Mouse (Mus musculus) left cerebral cortex, postnatal 14 days (tissue): ENCODE measurements around the gene Ccdc24. TPM values are rescaled to one million over a fixed set of nuclear protein-coding genes. Genes with fewer than 3 reads are reported as not detected.
A peak's percentile ranks its signal among the peaks of the same experiment; 100 is the strongest.

Source experiments
- DNase-seq, 2 experiments: peaks; one replicate each; pipeline ENCODE4 v3.0.0; 2021 to 2022; ENCODE audit warnings: low spot score in 2 of 2, mixed read lengths in 1 of 2
- intact Hi-C: fragments of 180-260 bp; cut with DNase I; formaldehyde crosslinking; loops from one replicate; pipeline ENCODE4 v1.15.1; 2025
- total RNA-seq, 2 experiments: library from RNA; stranded (reverse); gene quantifications; 2 replicates each; pipeline ENCODE4 v1.2.3; 2021

The Ccdc24 gene
- total RNA-seq, 2 experiments from 2014 or later, result 2.1 to 2.8 TPM

DNA sequence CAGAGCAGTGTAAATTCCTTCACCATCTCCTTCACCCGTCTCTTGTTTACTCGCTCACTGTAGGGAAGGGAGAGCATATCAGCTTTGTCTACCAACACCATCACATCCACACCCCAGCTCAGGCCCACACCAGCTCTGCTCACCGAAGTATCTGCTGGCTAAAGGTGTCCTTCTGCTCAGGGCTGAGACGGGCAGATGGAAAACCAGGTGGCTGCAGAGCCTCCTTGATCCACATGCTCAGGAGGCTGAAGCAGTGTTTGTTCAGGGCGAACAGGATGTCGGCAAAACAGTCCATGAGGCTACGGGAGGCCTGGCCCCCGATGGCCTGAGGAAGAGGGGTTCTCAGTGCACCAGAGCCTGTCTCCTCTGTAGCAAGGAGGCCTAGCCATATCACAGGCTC lies 22.2 kb upstream of the Ccdc24 start:
- no peak for DNase-seq
- intact Hi-C loops, result no loop called here

DNA sequence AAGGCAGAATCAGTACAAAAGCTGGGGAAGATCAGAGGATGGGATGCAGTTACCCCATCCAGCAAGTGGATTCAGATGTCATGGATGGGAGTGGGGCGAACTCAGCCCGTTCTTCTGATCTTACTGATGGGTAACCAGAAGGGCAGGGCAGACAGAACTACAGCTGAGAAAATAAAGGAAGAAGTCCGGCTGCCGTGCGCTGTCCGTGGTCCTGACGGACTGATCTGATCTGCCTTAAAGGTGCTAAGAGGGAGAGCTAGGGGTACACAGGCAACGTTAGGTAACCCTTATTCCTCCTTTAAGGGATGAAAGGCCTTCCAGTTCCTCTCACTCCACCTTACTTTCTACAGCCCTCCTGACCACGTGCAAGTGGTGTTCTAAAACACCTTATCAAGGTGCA lies 21.0 kb upstream of the Ccdc24 start:
- intact Hi-C loops, result no loop called here
- no peak for DNase-seq

DNA sequence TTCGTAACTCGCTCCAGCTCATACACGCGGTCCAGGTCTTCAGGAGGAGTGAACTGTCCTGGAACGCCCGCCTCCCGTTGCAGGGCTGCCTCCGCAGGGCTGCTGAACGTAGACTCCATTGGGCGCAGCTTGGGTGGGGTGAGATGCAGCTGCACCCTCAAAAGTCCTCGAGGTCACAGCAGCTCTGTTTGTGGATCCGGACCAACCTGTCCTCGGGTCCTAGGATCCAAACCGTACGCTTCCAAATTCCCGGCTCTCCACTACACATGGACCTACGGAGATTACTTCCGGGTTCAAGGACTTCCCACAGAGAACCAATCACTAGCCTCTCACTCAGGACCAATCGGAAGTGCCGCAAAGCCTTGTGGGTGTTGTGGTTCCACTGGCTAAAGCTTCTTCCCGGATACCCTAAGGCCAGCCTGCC lies 19.4 kb upstream of the Ccdc24 start, which contains the start of gene Dph2:
Gene Dph2 (minus strand): TSS at position 295 of the 424 bp plus-strand sequence.
- intact Hi-C loops, result no loop called here
- DNase-seq, result peak; percentile 84 to 91

DNA sequence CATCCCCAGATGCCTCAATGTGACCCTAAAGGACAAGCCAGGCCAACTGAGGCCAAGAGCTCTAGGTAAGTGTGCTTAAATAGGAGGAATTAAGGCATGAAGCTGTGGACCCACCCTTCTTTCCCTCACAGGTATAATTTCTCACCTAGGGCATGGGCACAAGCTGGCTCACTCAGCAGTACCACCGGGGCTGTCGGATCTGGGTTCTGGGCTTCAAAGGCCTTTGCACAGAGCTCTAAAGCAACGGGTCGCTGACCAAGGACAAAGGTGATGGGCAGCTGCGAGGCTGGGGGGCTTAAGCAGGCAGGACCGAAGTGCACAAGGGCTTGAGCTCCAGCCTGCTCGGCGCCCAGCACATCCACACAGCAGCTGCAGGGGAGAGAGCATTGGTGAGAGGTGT lies 18.4 kb upstream of the Ccdc24 start:
- DNase-seq, result no peak
- intact Hi-C loops, result no loop called here

DNA sequence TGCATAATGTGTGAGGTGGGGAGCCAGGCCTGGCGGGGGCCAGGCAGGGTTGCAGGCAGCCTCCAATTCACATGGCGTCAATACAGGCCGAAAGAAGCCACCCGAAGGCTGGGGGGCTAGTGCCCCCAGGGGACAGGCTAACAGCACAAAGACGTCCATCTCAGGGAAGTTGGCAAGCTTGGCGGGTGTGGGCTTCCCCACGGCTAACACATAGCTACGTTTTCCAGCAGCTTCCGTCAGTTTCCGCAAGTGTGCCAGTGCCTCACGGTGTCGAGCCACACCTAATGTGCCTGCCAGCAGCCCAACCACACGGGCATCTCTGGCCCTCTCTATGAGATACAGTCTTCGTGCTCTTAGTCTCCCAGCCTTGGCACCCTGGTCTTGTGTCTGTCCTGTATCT lies 17.7 kb upstream of the Ccdc24 start:
- no peak for DNase-seq
- intact Hi-C loops, result no loop called here

DNA sequence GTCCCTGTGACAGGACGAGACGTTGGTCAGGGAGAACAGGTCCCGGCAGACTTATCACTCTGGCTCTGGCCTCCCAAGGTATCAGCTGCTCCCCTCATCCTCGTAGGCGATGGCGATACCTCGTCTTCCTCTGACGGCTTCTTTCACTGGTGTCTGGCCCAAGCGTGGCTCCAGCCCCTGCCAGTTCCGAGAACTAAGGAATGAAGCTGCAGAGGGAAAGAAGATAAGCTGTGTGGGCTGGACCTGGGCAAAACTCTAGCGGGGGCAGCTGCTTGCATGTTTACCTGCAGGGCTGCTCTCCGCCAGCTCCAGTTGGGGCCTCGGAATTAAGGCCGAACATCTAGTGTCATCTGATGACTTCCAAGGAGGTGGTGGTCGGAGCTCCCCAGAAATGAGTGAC lies 17.1 kb upstream of the Ccdc24 start:
- intact Hi-C loops, result no loop called here

DNA sequence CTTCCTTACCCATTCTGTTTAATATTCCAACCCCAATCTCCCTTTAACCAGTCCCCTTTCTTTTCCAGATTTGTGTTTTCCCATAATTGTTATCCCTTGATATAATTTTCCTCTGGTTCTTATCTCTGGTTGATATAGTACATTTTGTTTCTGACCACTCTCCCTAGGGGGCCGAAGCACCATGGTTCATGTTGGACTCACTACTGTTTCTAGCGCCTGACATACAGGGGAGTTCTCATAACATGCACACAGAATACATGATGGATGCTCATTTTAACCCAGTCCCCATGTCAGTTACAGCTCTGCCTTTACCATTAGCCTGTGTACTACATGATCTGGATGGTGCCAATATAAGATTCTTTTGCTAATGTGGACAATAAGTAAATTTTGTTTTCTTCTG lies 15.6 kb upstream of the Ccdc24 start:
- DNase-seq, result no peak
- intact Hi-C loops, result no loop called here

More for the DNA sequence above, 17.1 kb upstream of the Ccdc24 start:
- no peak for DNase-seq

DNA sequence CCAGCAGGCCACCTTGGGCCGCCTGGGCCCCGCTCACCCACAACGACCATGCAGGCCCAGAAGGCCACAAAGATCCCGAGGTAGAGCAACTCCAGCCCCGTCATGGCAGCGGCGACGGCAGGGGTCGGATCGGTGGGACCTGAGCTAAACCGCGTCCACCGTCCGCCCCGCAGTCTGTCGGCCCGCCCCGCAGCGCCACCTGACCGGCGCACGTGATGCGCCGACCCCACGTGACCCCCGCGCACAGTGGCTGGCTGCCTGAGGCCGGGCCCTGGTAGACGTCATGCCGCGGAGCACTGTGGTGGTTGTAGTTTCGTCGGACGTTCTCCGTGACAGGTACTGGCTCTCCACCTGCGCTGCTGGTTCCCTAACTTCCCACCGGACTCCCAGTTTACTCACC lies 14.8 kb upstream of the Ccdc24 start, which contains the start of gene Atp6v0b:
Gene Atp6v0b (minus strand): TSS at position 201 of the 400 bp plus-strand sequence.
- intact Hi-C loops, result no loop called here
- DNase-seq, result peak; percentile 96

DNA sequence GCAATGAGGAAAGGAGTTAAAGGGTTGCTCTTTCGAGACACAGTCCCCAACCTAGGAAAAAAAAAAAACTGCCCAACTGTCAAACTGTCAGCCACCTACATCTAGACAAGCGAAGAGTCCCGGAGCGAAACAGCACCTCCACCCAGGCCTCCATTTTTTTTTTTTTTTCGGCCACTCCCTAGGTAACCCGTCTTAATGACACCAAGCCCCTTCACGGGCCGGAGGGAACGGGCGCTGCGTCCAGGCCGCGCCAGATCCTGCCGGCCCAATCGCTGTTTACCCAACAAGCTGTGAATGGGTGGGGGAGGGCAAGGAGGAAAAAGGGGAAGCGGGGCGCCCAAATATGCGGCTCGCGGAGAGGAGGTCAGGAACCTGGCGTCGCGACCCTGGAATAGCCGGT lies 14.3 kb upstream of the Ccdc24 start:
- intact Hi-C loops, result no loop called here

DNA sequence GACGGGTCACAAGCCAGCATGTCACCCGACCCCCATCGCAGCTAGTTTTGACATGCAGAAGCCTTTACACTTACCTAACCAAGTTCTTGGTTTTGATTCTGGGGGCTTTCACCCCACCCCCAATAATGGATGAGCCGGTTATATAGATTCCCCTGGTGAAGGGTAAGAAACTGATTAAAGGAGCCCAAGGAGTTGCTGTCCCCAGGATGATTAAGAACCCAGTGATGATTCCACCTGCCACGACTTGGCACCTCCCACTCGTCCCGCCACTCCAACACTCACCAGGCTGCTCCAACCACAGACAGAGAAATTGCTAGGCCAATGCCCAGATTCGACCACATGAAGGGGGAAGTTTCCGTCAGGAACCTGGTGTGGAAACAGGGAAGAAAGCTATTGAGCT lies 13.6 kb upstream of the Ccdc24 start:
- intact Hi-C loops, result no loop called here
- no peak for DNase-seq

More for the DNA sequence above, 14.3 kb upstream of the Ccdc24 start:
- no peak for DNase-seq

DNA sequence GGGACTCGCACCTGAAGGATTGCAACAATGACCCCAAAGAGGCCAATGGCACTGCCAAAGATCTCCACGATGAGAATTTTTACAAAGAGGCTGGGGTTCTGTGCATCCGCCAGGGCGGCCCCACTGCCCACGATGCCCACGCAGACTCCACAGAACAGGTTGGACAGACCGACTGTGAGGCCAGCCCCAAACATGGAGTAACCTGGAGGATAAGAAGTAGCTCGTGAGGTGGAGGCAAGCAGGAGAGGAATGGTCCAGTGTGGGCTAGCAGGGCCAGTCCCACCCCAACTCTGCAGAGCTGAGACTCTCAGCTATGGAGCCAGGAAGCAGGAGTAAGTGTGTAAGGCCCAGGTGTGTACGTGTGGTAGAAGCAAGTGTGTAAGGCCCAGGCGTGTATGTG lies 12.7 kb upstream of the Ccdc24 start:
- DNase-seq, result no peak
- intact Hi-C loops, result no loop called here

DNA sequence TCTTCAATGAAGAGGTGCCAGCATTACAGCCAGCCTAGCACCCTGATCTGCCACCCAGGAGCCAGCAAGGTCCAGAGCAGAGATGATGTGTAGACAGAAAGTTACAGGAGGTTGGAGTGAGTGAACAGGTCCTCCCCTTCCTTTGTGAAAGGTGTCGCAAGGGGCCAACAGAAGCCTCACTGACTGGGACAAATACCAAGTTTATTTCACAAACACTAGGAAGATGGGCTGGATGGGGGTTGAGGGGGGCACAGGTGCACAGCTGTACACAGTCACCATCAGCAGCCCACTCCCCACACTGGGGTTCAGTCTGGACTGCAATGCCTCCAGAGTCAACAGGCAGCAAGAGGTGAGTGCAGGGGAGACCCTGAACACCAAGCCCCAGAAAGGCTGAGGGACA lies 11.8 kb upstream of the Ccdc24 start:
- DNase-seq, result no peak
- intact Hi-C loops, result no loop called here

DNA sequence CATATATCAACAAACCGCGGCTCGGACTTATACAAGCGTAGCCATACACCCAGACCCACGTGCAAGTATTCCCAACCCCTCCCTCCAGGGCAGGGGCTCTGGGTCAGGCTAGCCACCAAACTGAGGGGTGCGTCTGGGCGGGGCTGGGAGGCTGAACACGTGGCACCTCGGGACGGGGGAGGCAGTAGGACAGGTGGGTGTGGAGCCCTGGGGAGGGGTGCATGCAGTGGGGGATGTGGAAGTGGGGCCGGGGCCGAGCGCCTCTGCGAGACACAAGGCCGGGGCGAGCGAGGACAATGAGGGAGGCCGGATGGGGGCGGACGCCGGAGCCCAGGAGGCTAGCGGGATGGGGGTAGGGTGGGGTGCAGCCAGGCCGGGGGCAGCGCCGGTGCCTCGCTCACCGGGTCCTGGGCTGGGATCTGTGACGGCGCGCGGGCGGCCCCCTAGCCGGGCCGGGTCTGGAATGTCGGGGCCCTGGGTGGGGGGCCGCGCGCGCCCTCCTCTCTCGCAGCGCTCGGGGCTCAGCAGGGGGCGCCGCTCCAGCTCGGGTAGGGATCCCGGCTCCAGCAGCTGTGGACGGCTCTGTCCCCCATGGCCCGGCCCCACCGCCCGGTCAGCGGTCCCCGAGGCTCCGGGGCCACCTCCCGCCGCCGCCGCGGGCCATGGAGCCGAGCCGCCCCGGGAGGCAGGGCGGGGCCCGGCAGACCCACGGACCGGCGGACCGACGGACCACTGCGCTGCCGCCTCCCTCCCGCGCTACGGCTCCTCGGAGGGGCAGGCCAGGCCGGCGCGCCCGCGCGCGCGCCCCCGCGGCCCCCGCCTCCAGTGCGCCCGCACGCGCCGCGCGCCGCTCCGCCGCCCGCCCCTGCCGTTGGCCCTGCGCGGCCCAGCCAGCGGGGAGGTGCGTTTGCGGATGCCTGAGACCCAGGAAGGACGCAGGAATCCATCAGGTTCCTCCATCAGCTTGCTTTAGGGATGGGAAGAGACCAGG lies 10.6 kb upstream of the Ccdc24 start, which contains the start of gene B4galt2:
Gene B4galt2 (minus strand): TSS at position 787 of the 991 bp plus-strand sequence.
- intact Hi-C loops, result no loop called here
- DNase-seq, result peak in 1 of 2 experiments; percentile 71

DNA sequence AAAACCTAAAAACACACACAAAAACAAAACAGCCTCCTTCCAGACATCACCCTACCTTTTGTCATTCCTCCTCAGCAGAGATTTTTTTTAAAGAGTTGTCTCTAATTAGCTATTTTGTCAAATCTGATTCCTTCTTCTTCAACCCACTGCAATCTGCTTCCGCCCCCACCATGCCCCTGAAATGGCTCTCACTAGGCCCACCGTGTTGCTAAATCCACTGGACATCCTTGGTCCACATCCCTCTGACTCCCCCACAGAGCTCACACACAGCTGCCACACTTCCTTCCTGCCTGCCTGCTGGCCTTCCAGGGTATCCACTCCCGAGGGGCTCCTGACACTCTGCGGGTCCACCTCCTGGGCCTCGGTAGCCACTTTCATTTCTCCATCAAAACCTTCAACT lies 6.3 kb upstream of the Ccdc24 start:
- DNase-seq, result no peak
- intact Hi-C loops, result no loop called here

DNA sequence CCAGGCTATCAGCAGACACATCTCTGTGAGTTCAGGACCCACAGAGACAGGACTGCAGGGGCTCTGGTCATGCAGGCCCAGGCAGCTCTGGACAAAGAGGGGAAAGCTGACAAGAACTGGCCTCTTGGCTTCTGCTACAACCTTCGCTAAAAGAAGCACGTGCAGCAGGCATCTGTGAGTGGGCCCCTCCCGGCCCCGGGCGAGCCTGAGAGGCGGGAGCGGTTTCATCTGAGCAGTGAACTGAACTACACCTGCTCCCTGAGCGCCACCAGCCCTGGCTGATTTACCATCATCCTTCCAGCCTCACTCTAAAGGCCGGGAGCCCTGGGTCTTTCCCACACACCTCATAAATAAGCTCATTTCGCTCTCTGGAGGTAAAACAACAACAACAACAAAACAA lies 5.9 kb upstream of the Ccdc24 start:
- intact Hi-C loops, result no loop called here
- DNase-seq, result no peak

DNA sequence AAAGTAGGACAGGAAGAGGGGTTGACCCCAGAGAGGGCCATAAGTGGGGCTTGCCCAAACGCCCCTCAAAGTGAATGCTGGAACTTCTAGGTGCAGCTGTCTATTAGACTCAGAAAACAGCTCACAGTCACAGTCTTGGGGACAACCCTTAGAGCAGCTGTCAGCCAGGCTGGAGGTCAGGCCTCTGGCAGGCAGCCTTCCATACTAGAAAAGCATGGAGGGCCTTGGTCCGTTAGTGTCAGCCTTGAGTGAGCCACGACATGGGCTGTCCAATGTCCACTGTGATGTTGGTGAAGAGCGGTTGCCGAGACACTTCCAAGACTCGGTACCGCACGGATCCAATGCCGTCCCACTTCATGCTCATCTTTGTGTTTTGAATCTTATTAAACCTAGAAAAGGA lies 1.3 kb upstream of the Ccdc24 start:
- intact Hi-C loops, result no loop called here
- no peak for DNase-seq

DNA sequence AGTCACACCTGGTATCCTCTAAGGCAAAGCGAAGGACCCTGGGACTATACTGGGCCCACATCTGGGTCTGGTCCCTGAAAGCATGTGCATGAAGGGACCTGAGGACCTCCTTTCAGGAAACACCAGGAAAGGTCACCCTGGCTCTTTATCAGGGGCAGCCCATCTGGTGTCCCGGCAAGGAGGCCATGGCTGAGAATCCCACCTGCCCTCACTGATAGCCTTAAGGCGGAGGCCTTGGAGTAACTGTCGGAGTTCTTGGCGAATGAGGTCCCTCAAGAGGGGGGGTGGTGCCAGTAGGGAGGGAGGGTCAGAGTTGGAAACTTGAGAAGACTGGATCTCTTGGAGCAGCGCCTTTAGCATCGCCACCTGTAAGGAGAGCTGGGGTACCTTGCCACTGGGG lies 570 bp downstream of the Ccdc24 start:
- DNase-seq, result no peak
- intact Hi-C loops, result no loop called here

DNA sequence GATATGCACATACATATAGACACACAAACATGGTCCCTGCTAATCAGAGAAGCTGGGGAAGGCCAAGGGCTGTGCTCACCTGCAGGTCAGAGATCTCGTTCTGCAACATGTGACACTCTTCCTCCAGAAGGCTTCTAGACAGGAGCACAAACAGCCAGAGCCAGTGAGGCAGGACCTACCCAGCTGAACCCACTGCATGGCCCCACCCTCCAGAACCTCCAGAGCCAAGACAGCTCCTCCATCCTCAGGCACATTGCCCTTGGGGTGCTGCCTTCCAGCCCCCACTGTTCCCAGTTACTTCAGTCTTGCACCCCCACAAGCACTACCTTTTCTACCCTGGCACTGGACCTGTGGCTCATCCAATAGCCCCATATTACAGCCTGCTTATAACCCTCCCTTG lies 1.9 kb downstream of the Ccdc24 start:
- no peak for DNase-seq
- intact Hi-C loops, result no loop called here

DNA sequence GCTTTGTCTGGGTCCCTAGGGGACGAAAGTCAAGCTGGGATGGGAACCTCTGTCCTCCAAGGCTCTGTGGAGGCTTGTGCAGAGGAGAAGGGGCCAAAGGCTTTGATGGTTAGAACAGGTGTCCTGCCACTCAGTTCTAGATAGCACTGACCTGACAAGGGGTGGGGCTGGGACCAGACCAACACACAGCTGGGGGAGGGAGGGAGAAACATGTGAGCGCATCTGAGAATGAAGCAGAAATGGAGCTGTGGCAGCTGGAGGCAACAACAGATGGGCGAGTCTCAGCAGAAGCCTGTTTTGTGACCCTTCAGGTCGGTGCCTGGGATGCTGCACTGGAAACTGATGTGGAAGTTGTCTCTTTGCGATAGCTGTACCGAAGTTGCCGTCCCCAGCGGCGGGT lies 3.0 kb downstream of the Ccdc24 start:
- no peak for DNase-seq
- intact Hi-C loops, result loop anchor here (5.0 kb wide), 1 partner anchor 42 kb away; no protein-coding TSS in a partner anchor

DNA sequence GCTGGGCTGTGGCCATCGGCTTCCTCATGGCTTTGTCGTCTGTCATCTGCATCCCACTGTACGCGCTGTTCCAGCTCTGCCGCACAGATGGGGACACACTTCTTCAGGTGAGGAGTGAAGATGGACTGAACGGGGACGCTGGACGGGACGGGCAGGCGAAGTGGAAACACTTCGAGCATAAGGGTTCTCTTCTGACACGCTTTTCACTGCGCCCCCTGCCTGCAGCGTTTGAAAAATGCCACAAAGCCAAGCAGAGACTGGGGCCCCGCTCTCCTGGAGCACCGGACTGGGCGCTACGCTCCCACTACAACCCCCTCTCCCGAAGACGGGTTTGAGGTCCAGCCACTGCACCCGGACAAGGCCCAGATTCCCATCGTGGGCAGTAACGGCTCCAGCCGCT lies 4.5 kb downstream of the Ccdc24 start:
- DNase-seq, result peak in 1 of 2 experiments; percentile 69
- intact Hi-C loops, result loop anchor here (5.0 kb wide), 1 partner anchor 41 kb away; no protein-coding TSS in a partner anchor

DNA sequence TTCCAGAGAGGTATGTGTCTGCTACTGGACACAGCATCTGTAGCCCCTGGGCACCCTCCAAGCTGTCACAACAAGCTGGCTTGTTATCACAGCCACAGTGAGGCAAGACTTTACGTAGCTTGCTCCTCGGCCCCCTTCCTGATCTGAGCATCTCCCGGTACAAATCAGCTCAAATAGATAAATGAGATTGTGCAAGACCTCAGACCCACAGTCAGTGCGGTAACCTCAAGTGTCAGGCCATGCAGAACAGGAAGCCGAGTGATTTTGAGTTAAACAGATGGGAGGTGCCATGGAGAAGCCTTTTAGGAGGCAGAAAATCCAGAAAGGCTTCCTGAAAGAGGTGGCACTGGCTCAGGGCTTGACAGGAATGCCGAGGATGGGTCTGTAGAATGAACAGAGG lies 5.4 kb downstream of the Ccdc24 start:
- intact Hi-C loops, result loop anchor here (5.0 kb wide), 1 partner anchor 40 kb away; no protein-coding TSS in a partner anchor
- no peak for DNase-seq
